Mouse (Mus musculus) layer of hippocampus, postnatal 25 days (tissue): ENCODE measurements at regions not wholly inside any gene's neighbourhood (a gene's known extent, or its start where the extent isn't known, plus 50 kb on each side); places are given as distances from the start of the nearest gene placed in this dataset.

Experiments
- DNase-seq, 2 experiments: peaks; one replicate each; pipeline ENCODE4 v3.0.0; 2022; ENCODE audit warnings: mixed read lengths in 2 of 2, low spot score in 1 of 2; ENCODE audit errors: extremely low spot score in 1 of 2

GRCm38 (mm10) chr7:133262161-133262560 lies 138.0 kb upstream of the Ctbp2 start:
- DNase-seq, result no peak

- no peak for DNase-seq
These were observed 135.0 kb upstream of the Ctbp2 start for GRCm38 (mm10) chr7:133259143-133259542.

- DNase-seq, result no peak
These were observed 132.7 kb upstream of the Ctbp2 start for GRCm38 (mm10) chr7:133256831-133257230.

GRCm38 (mm10) chr7:133244601-133245000 lies 120.4 kb upstream of the Ctbp2 start:
- DNase-seq, result peak in 1 of 2 experiments; percentile 20

GRCm38 (mm10) chr7:133234326-133234725 lies 110.2 kb upstream of the Ctbp2 start:
- DNase-seq, result no peak

GRCm38 (mm10) chr7:133232889-133233441 lies 108.8 kb upstream of the Ctbp2 start:
- DNase-seq, result no peak

GRCm38 (mm10) chr7:133230806-133231205 lies 106.7 kb upstream of the Ctbp2 start:
- DNase-seq, result no peak

GRCm38 (mm10) chr7:133223948-133224652 lies 99.9 kb upstream of the Ctbp2 start:
- no peak for DNase-seq

- DNase-seq, result no peak
These were observed 88.2 kb upstream of the Ctbp2 start for GRCm38 (mm10) chr7:133212328-133212727.

- DNase-seq, result no peak
These were observed 81.5 kb upstream of the Ctbp2 start for GRCm38 (mm10) chr7:133205704-133206103.

GRCm38 (mm10) chr7:133204485-133204884 lies 80.3 kb upstream of the Ctbp2 start:
- no peak for DNase-seq

- no peak for DNase-seq
These were observed 79.8 kb upstream of the Ctbp2 start for GRCm38 (mm10) chr7:133203933-133204332.

- no peak for DNase-seq
These were observed 78.1 kb upstream of the Ctbp2 start for GRCm38 (mm10) chr7:133202092-133202880.

- DNase-seq, result no peak
These were observed 74.9 kb upstream of the Ctbp2 start for GRCm38 (mm10) chr7:133199046-133199445.

GRCm38 (mm10) chr7:133189880-133190462 lies 65.8 kb upstream of the Ctbp2 start:
- no peak for DNase-seq

- peak in 1 of 2 experiments; percentile 30 for DNase-seq
These were observed 61.9 kb upstream of the Ctbp2 start for GRCm38 (mm10) chr7:133185931-133186601.

GRCm38 (mm10) chr7:133184905-133185594 lies 60.9 kb upstream of the Ctbp2 start:
- DNase-seq, result no peak

GRCm38 (mm10) chr7:133181388-133181787 lies 57.2 kb upstream of the Ctbp2 start:
- no peak for DNase-seq

- DNase-seq, result no peak
These were observed 53.0 kb upstream of the Ctbp2 start for GRCm38 (mm10) chr7:133177179-133177575.
